Mouse (Mus musculus): ENCODE results near the gene Spns1. TPM values are rescaled to one million over a fixed set of nuclear protein-coding genes. Genes with fewer than 3 reads are reported as not detected.
A peak's percentile ranks its signal among the peaks of the same experiment; 100 is the strongest.

Gene Spns1
- polyA plus RNA-seq, 1 experiment from 2014 or later = 62.0 TPM

DNA sequence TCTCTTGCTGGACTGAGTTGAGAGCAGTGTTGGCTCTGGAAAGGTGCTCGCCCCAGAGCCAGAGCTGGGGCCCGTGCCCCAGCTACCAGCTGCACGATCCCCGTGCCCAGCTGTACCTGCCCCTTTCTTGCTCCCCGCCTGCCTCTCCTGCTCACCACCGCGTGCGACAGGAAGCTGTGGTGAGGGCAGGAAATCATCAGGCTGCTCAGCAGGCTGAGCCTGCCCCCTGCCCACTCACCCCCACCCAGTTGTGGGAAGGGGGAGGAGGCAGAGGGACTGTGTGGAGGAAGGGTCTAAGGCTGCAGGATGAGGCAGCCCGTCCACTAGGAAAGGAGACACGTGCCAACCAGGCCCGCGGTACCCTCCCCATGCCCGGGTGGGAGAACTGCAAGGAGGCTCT is 7.9 kb downstream of the Spns1 start, which contains the start of gene Lat:
Gene Lat, minus strand, starts transcription at position 178 of the 400 bp plus-strand sequence.
- H3K27ac ChIP-seq = no peak within 1 kb of the TSS
- H3K27me3 ChIP-seq = no peaks in the 10 kb centered on the region
- no peaks in the 10 kb centered on the region for H3K4me1 ChIP-seq
- peaks cover 66% of the 10 kb centered on the region for H3K36me3 ChIP-seq
- H3K4me2 ChIP-seq = no peak within 1 kb of the TSS
- no peaks in the 10 kb centered on the region for H3K9me3 ChIP-seq
- H3K9ac ChIP-seq = no peak within 1 kb of the TSS
- ATAC-seq (ENCODE audit: insufficient number of reproducible peaks, insufficient read depth, low FRiP score, low TSS enrichment, low read depth) = no peak
- 79% methylated on average over 13 of the region's 13 CpGs for WGBS
- no peak within 1 kb of the TSS for H3K4me3 ChIP-seq

GRCm38 (mm10) chr7:126368367-126368766 is 8.9 kb downstream of the Spns1 start:
- no peak overlapping the region for H3K9ac ChIP-seq
- no peak for ATAC-seq (ENCODE audit: insufficient number of reproducible peaks, insufficient read depth, low FRiP score, low TSS enrichment, low read depth)
- H3K36me3 ChIP-seq = peaks cover 66% of the 10 kb centered on the region
- no peak overlapping the region for H3K4me3 ChIP-seq
- no peaks in the 10 kb centered on the region for H3K9me3 ChIP-seq
- no peak overlapping the region for H3K27ac ChIP-seq
- H3K4me2 ChIP-seq = no peak overlapping the region
- 84% methylated on average over 8 of the region's 8 CpGs for WGBS
- no peaks in the 10 kb centered on the region for H3K27me3 ChIP-seq
- no peaks in the 10 kb centered on the region for H3K4me1 ChIP-seq

GRCm38 (mm10) chr7:126367636-126368035 is 9.6 kb downstream of the Spns1 start:
- Histone ChIP-seq H3K4me2 (no peak overlapping the region), H3K27ac (no peak overlapping the region), H3K27me3 (no peaks in the 10 kb centered on the region), H3K9me3 (no peaks in the 10 kb centered on the region), H3K36me3 (peaks cover 59% of the 10 kb centered on the region), H3K4me1 (no peaks in the 10 kb centered on the region), H3K4me3 (no peak overlapping the region), H3K9ac (no peak overlapping the region)
- ATAC-seq (ENCODE audit: insufficient number of reproducible peaks, insufficient read depth, low FRiP score, low TSS enrichment, low read depth) = no peak
- WGBS = 88% methylated on average over 10 of the region's 10 CpGs

DNA sequence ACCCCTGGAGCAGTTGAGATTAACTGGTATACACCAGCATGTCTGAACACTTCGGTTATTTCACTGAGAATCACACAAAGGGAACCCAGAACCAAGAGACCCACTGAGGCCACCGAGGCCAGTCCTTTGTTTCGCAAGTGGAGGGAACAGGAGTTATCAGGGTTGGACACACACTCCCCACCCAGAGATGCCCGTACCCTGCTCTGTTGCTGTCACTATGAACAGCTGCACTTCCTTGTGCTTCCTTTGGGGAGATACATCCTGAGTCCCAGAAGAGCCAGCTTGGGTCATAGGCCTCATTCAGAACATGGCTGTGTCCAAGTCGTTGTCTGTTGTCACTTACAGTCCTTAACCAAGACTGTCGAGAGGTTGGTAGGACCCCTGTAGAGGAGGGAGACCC is 14.2 kb downstream of the Spns1 start:
- no peak for ATAC-seq (ENCODE audit: insufficient number of reproducible peaks, insufficient read depth, low FRiP score, low TSS enrichment, low read depth)
- Histone ChIP-seq H3K27me3 (no peaks in the 10 kb centered on the region), H3K36me3 (peaks cover 22% of the 10 kb centered on the region), H3K9me3 (no peaks in the 10 kb centered on the region), H3K27ac (no peak overlapping the region), H3K4me3 (no peak overlapping the region), H3K9ac (no peak overlapping the region), H3K4me2 (no peak overlapping the region), H3K4me1 (no peaks in the 10 kb centered on the region)
- 87% methylated on average over 6 of the region's 6 CpGs for WGBS

DNA sequence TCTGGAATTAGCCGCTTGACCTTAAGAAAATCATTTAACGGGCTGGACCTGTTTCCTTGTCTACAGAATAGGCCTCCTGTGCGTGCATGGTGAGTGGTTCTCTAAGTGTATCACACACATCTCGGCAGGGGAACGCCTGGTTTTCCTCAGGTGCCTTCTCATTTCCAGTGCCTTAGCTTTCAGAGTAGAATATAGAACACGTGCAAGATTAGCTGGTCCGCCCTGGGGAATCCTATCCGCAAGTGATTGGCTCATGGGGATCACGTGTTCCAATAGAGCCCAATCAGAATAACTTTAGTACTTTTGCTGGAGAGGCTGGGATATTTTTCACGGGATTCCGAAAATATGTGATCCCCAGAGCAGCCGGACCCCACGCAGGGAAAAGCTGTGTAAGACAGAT is 18.2 kb downstream of the Spns1 start:
- Histone ChIP-seq H3K27ac (no peak overlapping the region), H3K4me3 (no peak overlapping the region), H3K9ac (no peak overlapping the region), H3K9me3 (no peaks in the 10 kb centered on the region), H3K36me3 (peaks cover 4% of the 10 kb centered on the region), H3K4me2 (0 out of 2 replicates have a peak overlapping the region, but pooled peaks have one; percentile 9), H3K27me3 (no peaks in the 10 kb centered on the region), H3K4me1 (no peaks in the 10 kb centered on the region)
- 66% methylated on average over 13 of the region's 13 CpGs for WGBS
- ATAC-seq (ENCODE audit: insufficient number of reproducible peaks, insufficient read depth, low FRiP score, low TSS enrichment, low read depth) = no peak

DNA sequence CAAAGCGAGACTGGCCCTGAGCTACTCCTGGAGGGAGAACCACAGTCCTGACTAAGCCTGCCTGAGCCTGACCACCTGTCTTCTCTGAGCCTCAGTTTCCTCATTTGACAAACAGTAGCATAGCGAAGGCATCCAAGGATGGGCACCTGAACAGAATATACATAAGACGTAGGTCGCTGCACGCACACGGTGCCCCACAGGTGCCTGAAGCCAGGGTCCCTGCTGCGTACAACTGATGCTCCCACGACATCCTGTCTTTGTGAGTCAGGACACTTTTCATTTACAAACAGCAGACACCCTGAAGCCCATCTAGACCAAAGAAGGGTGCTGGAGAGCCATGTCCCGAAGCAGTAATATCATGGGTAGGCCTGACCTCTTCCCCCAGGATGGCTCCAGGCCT is 18.8 kb downstream of the Spns1 start:
- Histone ChIP-seq H3K27ac (no peak overlapping the region), H3K36me3 (no peaks in the 10 kb centered on the region), H3K4me3 (no peak overlapping the region), H3K9me3 (no peaks in the 10 kb centered on the region), H3K4me2 (no peak overlapping the region), H3K9ac (no peak overlapping the region), H3K4me1 (no peaks in the 10 kb centered on the region), H3K27me3 (no peaks in the 10 kb centered on the region)
- 93% methylated on average over 9 of the region's 9 CpGs for WGBS
- no peak for ATAC-seq (ENCODE audit: insufficient number of reproducible peaks, insufficient read depth, low FRiP score, low TSS enrichment, low read depth)

DNA sequence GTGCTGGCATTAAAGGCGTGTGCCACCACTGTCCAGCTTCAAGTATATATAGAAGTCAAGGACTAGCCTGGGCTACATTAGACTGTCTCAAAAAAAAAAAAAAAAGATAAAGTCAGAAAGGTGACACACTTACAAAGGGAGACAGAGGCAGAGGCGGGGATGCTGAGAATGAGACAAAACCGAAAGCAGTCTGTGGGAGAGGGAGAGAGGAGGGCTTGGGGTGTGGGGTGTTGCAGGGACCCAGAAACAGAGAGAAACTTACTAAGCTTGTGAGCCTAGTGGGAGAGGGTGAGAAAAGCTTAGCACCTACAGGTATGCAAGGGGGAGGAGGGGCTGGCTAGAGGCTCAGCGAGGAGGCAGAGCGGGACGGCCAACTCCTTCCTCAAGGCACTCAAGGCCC is 19.4 kb downstream of the Spns1 start:
- Histone ChIP-seq H3K27ac (no peak overlapping the region), H3K27me3 (no peaks in the 10 kb centered on the region), H3K36me3 (no peaks in the 10 kb centered on the region), H3K4me1 (no peaks in the 10 kb centered on the region), H3K9me3 (no peaks in the 10 kb centered on the region), H3K4me3 (no peak overlapping the region), H3K4me2 (no peak overlapping the region), H3K9ac (no peak overlapping the region)
- no peak for ATAC-seq (ENCODE audit: insufficient number of reproducible peaks, insufficient read depth, low FRiP score, low TSS enrichment, low read depth)
- WGBS = 86% methylated on average over 6 of the region's 6 CpGs

DNA sequence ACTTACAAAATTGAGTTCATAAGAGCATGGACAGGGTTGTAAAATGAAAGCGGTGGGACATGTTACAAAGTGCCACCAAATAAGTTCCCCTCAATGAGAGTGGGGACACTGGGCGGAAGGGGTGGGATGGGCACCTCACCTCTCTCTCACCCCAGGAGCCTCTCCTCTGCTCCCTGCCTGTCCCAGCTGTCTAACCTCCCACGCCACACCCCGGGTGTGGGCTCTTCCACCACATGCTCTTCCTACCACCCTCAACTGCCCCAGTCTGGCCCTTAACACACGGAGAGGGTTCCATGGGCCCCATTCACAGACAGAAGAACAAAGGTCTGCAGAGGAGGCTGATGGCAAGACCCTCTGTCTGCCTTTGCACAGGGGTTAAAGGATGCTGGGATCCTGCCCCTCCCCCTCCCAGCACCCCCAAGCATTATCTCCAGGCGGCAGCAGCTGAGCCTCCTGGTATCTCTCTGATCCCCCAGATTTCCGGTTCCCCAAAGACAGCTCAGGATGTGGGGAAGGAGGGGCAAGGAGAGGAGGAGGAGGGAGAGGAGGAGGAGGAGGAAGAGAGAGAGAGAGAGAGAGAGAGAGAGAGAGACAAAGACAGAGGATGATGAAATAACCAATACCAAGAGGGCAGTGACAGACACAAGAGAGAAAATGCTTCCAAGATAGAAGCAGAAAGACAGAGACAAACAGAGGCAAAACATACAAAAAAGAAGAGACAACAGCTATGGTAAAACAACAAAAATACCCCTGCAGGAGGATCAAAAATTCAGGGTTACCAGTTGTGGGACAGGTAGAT is 20.3 kb downstream of the Spns1 start:
- 45% methylated on average over 7 of the region's 7 CpGs for WGBS
- H3K27ac ChIP-seq = no peak overlapping the region
- ATAC-seq (ENCODE audit: insufficient number of reproducible peaks, insufficient read depth, low FRiP score, low TSS enrichment, low read depth) = no peak

DNA sequence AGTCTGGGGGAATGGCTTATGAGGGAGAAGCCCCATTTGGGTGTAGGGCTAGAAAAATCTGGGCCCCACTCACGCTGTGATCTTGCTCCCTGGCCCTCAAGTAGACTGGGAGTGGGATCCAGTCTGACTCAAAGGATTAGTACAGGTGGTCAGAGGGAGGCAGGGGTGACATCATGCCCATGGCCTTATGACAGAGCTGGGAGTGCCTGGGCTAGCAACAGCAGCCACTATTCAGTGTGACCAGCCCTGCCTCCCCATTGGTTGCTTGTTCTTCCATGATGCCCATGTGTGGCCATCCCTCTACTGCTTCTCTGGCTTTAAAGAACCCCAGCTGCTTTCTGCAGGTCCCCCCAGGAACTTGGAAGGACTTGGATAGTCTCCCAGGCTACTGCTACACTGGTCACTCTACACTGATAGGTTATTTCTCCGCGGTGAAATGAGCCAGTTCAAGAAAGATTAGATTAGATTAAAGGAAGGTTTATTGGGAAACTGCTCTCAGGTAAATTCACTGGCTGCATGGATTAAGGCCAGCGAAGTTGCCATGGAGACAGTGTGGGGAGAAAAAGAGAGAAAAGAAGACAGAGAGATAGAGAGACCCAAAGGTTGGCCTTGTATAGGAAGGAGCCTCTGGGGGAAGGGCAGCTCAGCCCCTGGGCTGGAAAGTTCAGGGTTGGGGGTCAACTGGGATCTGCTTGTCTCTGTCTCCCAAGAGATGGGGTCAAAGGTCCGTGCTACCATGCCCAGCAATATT is 21.2 kb downstream of the Spns1 start:
- ATAC-seq (ENCODE audit: insufficient number of reproducible peaks, insufficient read depth, low FRiP score, low TSS enrichment, low read depth) = no peak
- no peak overlapping the region for H3K4me3 ChIP-seq
- 51% methylated on average over 5 of the region's 5 CpGs for WGBS

More for the DNA sequence above, 20.3 kb downstream of the Spns1 start:
- H3K9me3 ChIP-seq = no peaks in the 10 kb centered on the region
- no peak overlapping the region for H3K4me2 ChIP-seq
- H3K4me3 ChIP-seq = no peak overlapping the region
- H3K4me1 ChIP-seq = no peaks in the 10 kb centered on the region
- peak overlapping the region; percentile 27; the same call in 1 of the 2 replicates for H3K9ac ChIP-seq
- no peaks in the 10 kb centered on the region for H3K36me3 ChIP-seq
- H3K27me3 ChIP-seq = no peaks in the 10 kb centered on the region

GRCm38 (mm10) chr7:126354738-126355614 is 22.3 kb downstream of the Spns1 start:
- Histone ChIP-seq H3K4me2 (no peak overlapping the region), H3K27ac (no peak overlapping the region), H3K9ac (no peak overlapping the region), H3K4me3 (no peak overlapping the region), H3K27me3 (0 out of 2 replicates have a peak, but pooled peaks cover 1% of the 10 kb centered on the region), H3K4me1 (no peaks in the 10 kb centered on the region), H3K36me3 (no peaks in the 10 kb centered on the region), H3K9me3 (no peaks in the 10 kb centered on the region)
- 45% methylated on average over 14 of the region's 14 CpGs for WGBS
- no peak for ATAC-seq (ENCODE audit: insufficient number of reproducible peaks, insufficient read depth, low FRiP score, low TSS enrichment, low read depth)

More for the DNA sequence above, 21.2 kb downstream of the Spns1 start:
- no peak overlapping the region for H3K9ac ChIP-seq
- H3K27ac ChIP-seq = no peak overlapping the region
- H3K9me3 ChIP-seq = no peaks in the 10 kb centered on the region
- no peak overlapping the region for H3K4me2 ChIP-seq
- no peaks in the 10 kb centered on the region for H3K4me1 ChIP-seq
- no peaks in the 10 kb centered on the region for H3K27me3 ChIP-seq
- H3K36me3 ChIP-seq = no peaks in the 10 kb centered on the region

DNA sequence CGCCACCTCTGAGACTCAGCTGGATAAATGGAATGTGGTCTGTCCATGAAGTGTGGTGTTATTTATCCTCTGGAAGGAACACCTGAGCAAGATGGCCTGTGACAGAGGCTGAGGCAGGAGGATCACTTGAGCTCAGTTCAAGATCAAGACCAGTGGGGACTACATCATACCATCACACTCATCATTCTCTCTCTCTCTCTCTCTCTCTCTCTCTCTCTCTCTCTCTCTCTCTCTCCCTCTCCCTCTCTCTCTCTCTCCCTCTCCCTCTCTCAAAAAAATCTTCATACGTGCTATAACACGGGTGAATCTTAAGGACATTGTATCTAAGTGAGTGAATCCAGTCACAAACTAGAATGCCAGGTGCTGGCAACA is 23.3 kb downstream of the Spns1 start:
- no peaks in the 10 kb centered on the region for H3K36me3 ChIP-seq
- H3K4me3 ChIP-seq = no peak overlapping the region
- H3K9ac ChIP-seq = no peak overlapping the region
- H3K4me2 ChIP-seq = no peak overlapping the region
- no peaks in the 10 kb centered on the region for H3K9me3 ChIP-seq
- 91% methylated on average over 3 of the region's 3 CpGs for WGBS
- ATAC-seq (ENCODE audit: insufficient number of reproducible peaks, insufficient read depth, low FRiP score, low TSS enrichment, low read depth) = no peak
- H3K4me1 ChIP-seq = no peaks in the 10 kb centered on the region
- H3K27me3 ChIP-seq = 0 out of 2 replicates have a peak, but pooled peaks cover 4% of the 10 kb centered on the region
- H3K27ac ChIP-seq = no peak overlapping the region

Data from embryonic facial prominence, embryonic 13.5 days (tissue).